Mouse (Mus musculus) urinary bladder, postnatal 36 days (tissue): Measurements from ENCODE around the gene Cacna2d2.

ENCODE experiments used
- DNase-seq, 2 experiments: peaks; one replicate each; pipeline ENCODE4 v3.0.0; 2022; ENCODE audit warnings: low spot score in 2 of 2, mixed read lengths in 1 of 2

Gene Cacna2d2

DNA sequence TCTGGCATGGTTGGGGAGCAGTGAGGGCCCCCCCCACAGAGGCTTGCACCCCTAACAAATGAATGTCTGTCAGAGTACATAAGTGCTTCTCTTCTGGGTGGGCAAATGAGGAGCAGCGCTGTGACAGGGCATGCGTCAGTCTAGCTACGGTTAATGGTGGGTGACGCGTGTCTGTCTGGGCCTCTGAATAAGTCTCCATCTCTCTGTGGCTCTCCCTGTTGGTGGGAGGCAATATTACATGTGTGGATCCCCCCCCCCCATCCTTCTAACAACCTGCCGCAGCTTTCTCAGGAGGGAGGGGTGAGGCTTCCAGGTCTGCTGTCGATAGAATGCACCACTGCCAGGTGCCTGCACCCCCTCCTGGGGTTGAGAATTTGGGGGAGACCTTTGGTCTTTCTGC lies 3.7 kb downstream of the Cacna2d2 start:
- DNase-seq: no peak

DNA sequence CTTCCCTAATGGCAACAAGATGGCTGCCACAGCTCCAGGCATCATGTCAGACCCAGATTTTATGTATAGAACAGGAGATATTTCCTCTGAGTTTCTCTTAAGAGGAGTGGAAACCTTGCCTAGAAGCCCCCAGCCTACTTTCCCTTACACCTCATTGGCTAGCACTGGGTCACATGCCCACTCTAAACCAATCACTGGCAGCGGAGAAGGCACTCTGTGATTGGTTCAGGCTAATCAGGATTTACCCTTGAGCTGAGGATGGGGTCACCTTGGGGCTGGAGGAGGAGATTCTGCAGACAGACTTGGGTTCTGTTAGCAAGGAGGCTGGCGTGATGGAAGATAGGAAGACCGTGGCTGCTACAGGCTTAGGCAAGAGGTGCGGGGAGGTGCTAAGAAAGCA lies 10.0 kb downstream of the Cacna2d2 start:
- no peak for DNase-seq

- DNase-seq: peak; percentile 27 to 46
Measured at GRCm38 (mm10) chr9:107417106-107417505, 17.7 kb downstream of the Cacna2d2 start.

GRCm38 (mm10) chr9:107419491-107420244 lies 20.3 kb downstream of the Cacna2d2 start:
- no peak for DNase-seq

DNA sequence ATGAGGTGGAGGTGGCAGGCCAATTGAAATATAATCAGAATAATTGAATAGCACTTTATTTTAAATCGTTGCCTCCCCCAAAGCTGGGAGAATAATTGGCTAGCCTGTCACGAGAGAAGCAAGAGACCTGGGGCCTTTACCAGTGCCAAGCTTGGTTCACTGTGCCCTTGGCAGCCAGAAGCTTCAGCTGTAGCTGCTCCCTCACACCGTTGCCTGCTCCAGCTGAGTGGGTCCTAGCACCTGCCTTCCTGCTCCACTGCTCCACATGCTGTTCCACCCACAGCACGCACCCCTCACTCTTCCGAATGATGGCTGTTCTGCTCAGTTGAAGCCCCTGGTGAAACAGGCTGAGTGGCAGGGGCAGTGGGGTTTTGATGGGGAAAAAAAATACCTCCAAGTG lies 21.5 kb downstream of the Cacna2d2 start:
- DNase-seq: no peak

DNA sequence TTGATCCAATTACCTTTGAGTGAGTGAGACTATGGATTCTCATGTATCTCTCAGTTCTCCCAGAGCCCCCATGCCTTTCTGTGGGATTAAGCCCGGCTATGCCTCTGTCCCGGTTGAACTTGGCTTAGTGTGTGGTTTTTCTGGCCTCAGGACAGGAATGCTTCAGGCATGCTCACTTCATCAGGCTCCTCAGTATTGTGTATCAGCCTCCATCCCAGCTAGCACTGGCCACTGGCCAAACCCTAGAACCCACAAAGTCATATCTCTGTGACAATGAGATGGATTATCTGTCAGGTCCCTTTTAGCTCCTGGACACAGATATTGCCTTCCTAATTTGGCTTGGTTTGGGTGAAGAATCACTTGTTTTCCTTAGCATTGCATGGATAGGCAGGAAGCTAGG lies 23.5 kb downstream of the Cacna2d2 start:
- no peak for DNase-seq

DNA sequence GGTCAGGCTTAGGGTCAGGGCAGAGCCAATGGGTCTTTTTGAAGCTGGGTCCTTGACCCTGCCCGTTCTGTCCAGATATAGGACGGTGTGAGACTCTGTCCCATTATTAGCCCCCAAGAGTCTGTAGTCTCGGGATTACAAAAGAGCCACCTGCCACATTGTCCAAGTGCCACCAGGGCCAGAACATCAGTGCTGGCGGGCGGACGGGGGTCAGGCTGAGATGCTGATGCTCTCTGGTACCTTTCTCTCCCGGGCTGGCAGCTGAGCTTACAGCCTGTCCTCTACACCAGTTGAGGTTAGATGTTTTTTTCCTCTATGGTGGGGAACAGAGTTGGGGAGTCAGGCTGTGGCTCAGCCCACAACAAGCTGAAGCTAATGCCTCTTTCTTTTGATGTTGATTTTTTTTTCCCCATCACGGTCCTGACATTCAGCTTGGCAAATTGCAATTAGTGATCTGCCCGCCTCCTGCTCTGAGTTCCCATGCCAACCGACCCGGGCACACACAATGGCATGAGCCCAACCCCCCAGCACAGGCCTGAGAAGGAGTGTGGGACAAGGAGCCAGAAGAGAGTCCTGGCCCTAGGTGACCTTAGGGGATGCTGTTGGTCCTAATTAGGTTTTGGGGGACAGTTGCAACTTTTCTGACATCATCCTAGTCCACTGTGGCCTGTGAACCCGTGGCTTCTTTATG lies 25.2 kb downstream of the Cacna2d2 start:
- DNase-seq: no peak

GRCm38 (mm10) chr9:107427876-107428275 lies 28.5 kb downstream of the Cacna2d2 start:
- no peak for DNase-seq

- no peak for DNase-seq
Measured at GRCm38 (mm10) chr9:107428451-107429186, 29.2 kb downstream of the Cacna2d2 start.

DNA sequence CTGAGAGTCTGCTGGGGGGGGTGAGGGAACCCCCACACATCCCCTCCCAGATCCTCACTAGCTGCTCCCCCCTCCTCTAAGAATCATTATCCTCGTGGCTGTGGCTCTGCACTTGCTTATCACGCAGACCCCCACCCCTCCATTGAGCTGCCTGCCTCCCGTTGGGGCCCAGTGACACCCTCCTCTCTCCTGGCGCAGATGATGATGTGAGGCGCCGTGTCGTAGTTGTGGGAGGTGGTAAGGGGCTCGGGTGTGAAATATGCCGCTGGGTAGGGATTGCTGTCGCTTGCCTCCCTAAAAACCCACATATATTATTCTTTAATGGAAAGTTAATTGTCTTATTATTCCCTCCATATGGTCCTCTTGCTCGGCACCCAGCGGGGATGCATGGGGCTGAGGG lies 31.0 kb downstream of the Cacna2d2 start:
- DNase-seq: no peak

- DNase-seq: no peak
Measured at GRCm38 (mm10) chr9:107432546-107432945, 33.1 kb downstream of the Cacna2d2 start.

- no peak for DNase-seq
Measured at GRCm38 (mm10) chr9:107434851-107435250, 35.4 kb downstream of the Cacna2d2 start.

GRCm38 (mm10) chr9:107435285-107435684 lies 35.9 kb downstream of the Cacna2d2 start:
- no peak for DNase-seq

DNA sequence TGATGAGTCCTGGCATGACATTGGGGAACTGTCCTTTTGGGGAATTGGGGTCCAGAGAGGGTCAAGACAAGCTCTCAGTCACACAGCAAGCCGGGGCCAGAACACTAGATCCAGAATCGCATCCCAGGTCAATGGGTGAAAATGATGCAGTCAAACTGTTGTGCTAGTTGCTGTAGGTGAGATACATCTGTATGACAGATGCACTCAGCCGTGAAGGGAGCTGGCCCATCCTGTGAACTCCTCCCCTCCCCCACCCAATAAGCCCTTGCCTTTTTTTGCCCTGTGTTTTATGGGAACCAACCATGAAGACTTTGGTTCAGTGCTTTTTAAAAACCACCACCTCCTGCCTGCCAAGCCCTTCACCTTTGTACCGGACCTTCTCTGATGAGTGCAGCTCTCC lies 43.5 kb downstream of the Cacna2d2 start:
- no peak for DNase-seq

DNA sequence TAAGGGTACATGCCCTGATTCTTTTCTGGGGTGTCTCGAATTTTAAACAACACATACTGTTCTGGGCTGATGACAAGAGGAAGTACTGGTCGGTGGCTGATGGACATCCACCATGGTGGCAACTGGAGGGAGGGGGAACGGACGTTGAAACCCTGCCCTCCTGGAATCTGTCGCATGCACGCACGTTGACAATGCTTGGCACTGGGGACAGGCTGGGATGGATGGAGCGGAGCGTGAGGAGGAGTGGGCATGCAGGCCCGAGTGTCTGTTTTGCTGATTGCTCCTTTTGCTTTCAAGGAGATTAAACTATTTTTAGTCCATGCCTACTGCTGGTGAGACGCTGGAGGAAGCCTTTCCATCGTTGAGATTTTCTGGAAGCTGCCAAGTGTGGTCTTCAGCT lies 43.9 kb downstream of the Cacna2d2 start:
- DNase-seq: no peak

- DNase-seq: no peak
Measured at GRCm38 (mm10) chr9:107445011-107445471, 45.6 kb downstream of the Cacna2d2 start.

GRCm38 (mm10) chr9:107448805-107449517 lies 49.5 kb downstream of the Cacna2d2 start:
- DNase-seq: no peak

- no peak for DNase-seq
Measured at GRCm38 (mm10) chr9:107451400-107451799, 52.0 kb downstream of the Cacna2d2 start.

DNA sequence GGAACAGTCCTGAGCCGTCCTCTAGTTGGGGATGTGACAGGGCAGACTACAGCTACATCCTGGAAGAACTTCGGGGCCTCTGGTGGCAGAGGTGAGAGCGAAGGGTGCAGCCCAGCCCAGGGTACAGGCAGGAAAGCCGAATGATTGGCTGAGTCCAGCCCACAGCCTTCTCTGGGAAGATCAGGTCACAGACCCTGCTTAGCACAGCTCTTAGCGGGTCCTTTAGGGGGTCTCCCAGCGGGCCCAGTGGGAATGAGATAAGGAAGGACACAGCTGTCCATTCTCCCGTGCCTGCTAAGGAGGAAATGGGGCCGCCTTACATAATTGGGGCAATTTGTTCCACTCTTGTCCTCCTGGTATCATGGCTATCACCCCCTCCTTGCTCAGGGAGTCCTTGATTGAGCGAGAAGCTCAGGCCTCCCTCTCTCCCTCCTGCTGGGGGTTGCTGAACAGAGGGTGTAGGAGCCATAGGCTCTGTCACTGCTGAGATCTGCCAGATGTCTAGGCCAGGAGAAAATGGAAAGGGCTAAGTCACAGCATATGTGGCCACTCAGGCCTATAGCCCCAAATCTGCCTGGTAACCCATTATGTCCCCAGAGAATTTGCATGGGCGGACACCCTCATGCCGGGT lies 52.6 kb downstream of the Cacna2d2 start:
- DNase-seq: no peak

DNA sequence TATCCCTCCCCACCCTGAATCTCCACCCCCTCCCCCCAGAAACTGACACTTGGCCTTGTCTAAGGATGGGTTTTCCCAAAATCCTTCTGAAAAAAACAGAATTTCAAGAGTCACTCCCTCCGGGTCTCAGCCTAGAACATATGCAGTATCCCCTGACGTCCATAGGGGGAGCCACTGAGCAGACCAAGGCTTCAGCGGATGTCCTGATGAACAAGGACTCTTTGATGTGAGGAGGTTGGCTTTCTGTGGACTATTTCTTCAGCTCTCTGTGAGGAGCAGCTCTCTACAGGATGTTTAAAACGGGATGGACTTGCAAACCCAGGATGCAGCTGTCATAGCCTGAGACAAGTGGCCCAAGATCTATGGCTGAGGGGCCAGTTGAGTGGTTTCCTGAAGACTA lies 53.1 kb downstream of the Cacna2d2 start:
- DNase-seq: no peak

DNA sequence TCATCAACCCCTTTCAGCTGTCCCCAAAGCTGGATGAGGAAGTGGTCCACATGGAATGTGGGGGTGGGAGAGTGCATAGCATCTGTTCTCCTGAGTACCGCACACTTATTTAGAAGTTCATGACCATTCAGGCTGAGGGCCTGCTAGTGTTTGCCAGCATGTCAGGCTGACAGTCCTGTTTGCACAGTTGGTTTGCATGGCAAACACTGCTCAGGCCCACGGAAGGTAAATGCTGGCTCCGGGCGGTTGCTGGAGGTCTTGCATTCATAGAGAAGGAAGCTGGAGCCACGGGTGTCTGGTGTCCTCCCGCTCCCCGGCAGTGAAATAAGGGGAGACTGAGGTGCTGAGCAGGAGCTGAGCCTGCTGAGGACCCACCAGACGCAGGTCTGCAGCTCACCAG lies 53.7 kb downstream of the Cacna2d2 start:
- no peak for DNase-seq
